Mouse (Mus musculus) heart, embryonic 11.5 days (tissue): ENCODE results near the gene Gm49384. TPM values are rescaled to one million over a fixed set of nuclear protein-coding genes. Genes with fewer than 3 reads are reported as not detected.

Experiments used
- ATAC-seq: fragments of 200-750 bp; cut with Nextera tagmentation; replicated peaks from 2 replicates; pipeline ENCODE4 v1.8.0; 2017; ENCODE audit warnings: moderate library complexity; ENCODE audit not compliant: insufficient number of reproducible peaks, low FRiP score, low TSS enrichment
- H3K27ac ChIP-seq: fragments of 300-500 bp; sonication (generic); 2 replicates; pipeline ENCODE4 v1.5.1; 2014; ENCODE audit warnings: mild to moderate bottlenecking, low read depth, low read length
- H3K27me3 ChIP-seq: fragments of 300-500 bp; sonication (generic); 2 replicates; pipeline ENCODE4 v1.6.1; 2014; ENCODE audit warnings: mild to moderate bottlenecking, low read length, mixed read lengths; ENCODE audit not compliant: control insufficient read depth, insufficient read depth
- H3K36me3 ChIP-seq: fragments of 300-500 bp; sonication (generic); 2 replicates; pipeline ENCODE4 v1.6.1; 2014; ENCODE audit warnings: mild to moderate bottlenecking, low read length, moderate library complexity, mixed read lengths; ENCODE audit not compliant: control insufficient read depth, insufficient read depth
- H3K4me1 ChIP-seq: fragments of 300-500 bp; sonication (generic); 2 replicates; pipeline ENCODE4 v1.6.1; 2014; ENCODE audit warnings: low read length; ENCODE audit not compliant: control insufficient read depth, insufficient read depth
- H3K4me2 ChIP-seq: fragments of 300-500 bp; sonication (generic); 2 replicates; pipeline ENCODE4 v1.6.1; 2014; ENCODE audit warnings: mild to moderate bottlenecking, moderate library complexity
- H3K4me3 ChIP-seq: fragments of 300-500 bp; sonication (generic); 2 replicates; pipeline ENCODE4 v1.5.1; 2014; ENCODE audit warnings: low read depth, low read length
- H3K9ac ChIP-seq: fragments of 300-500 bp; sonication (generic); 2 replicates; pipeline ENCODE4 v1.6.1; 2014; ENCODE audit warnings: mild to moderate bottlenecking, low read depth, low read length, moderate library complexity
- H3K9me3 ChIP-seq: fragments of 300-500 bp; sonication (generic); replicated peaks from 2 replicates; pipeline ENCODE4 v1.6.1; 2016; ENCODE audit warnings: low read length; ENCODE audit not compliant: control insufficient read depth
- WGBS: fragments of 180-500 bp; shearing (Covaris S2); extraction: QIAGEN DNeasy Blood & Tissue Kit; methylation state at CpG from one replicate; pipeline ENCODE4 v1.1.7; 2014; ENCODE audit not compliant: insufficient replicate concordance; 5-methylcytosine and 5-hydroxymethylcytosine counted together
- polyA plus RNA-seq: library from polyadenylated mRNA; unstranded; fragments of >200 nt; fragmentation: Nextera tagmentation; extraction: Ambion mirVana; gene quantifications from 2 replicates; pipeline ENCODE4 v1.2.1, GENCODE M21; 2014

Gm49384 gene
- polyA plus RNA-seq, 1 experiment from 2014 or later = 22.2 TPM

GRCm38 (mm10) chr12:69235782-69236181 lies 31.7 kb upstream of the Gm49384 start:
- no peak overlapping the region for H3K27ac ChIP-seq
- WGBS = 78% methylated on average over 6 of the region's 6 CpGs
- H3K9me3 ChIP-seq = no peaks in the 10 kb centered on the region
- no peak overlapping the region for H3K4me3 ChIP-seq
- ATAC-seq = no peak
- no peaks in the 10 kb centered on the region for H3K27me3 ChIP-seq
- H3K4me2 ChIP-seq = no peak overlapping the region
- H3K36me3 ChIP-seq = no peaks in the 10 kb centered on the region
- no peaks in the 10 kb centered on the region for H3K4me1 ChIP-seq
- no peak overlapping the region for H3K9ac ChIP-seq

- WGBS = 75% methylated on average over 2 of the region's 2 CpGs
- no peak for ATAC-seq
- H3K4me2 ChIP-seq = no peak overlapping the region
- H3K4me1 ChIP-seq = peaks cover 4% of the 10 kb centered on the region; the same call in 1 of the 2 replicates
- H3K4me3 ChIP-seq = no peak overlapping the region
- H3K27ac ChIP-seq = no peak overlapping the region
- H3K9ac ChIP-seq = no peak overlapping the region
- H3K9me3 ChIP-seq = no peaks in the 10 kb centered on the region
- no peaks in the 10 kb centered on the region for H3K27me3 ChIP-seq
- no peaks in the 10 kb centered on the region for H3K36me3 ChIP-seq
These were observed 25.2 kb upstream of the Gm49384 start for GRCm38 (mm10) chr12:69229251-69229650.

- peak within 1 kb of the TSS; percentile 69 for H3K4me3 ChIP-seq
- H3K27me3 ChIP-seq = no peaks in the 10 kb centered on the region
- peak within 1 kb of the TSS; percentile 57 for H3K4me2 ChIP-seq
- H3K27ac ChIP-seq = peak within 1 kb of the TSS; percentile 84
- peaks cover 4% of the 10 kb centered on the region; the same call in 1 of the 2 replicates for H3K4me1 ChIP-seq
- peak; percentile 92 for ATAC-seq
- under 1% methylated on average over 37 of the region's 37 CpGs for WGBS
- H3K9ac ChIP-seq = peak within 1 kb of the TSS; percentile 78
- H3K36me3 ChIP-seq = peaks cover 3% of the 10 kb centered on the region; the same call in 1 of the 2 replicates
- no peaks in the 10 kb centered on the region for H3K9me3 ChIP-seq
These were observed 23.9 kb upstream of the Gm49384 start, which contains the start of gene Pole2 for GRCm38 (mm10) chr12:69227776-69228466. Gene Pole2, minus strand, starts transcription at chr12:69228195.

GRCm38 (mm10) chr12:69220613-69221277 lies 16.7 kb upstream of the Gm49384 start:
- H3K4me3 ChIP-seq = no peak overlapping the region
- no peak for ATAC-seq
- no peak overlapping the region for H3K9ac ChIP-seq
- peaks cover 12% of the 10 kb centered on the region for H3K36me3 ChIP-seq
- no peaks in the 10 kb centered on the region for H3K27me3 ChIP-seq
- no peak overlapping the region for H3K27ac ChIP-seq
- no peaks in the 10 kb centered on the region for H3K9me3 ChIP-seq
- H3K4me2 ChIP-seq = no peak overlapping the region
- H3K4me1 ChIP-seq = no peaks in the 10 kb centered on the region
- WGBS = 91% methylated on average over 19 of the region's 19 CpGs

GRCm38 (mm10) chr12:69216587-69216986 lies 12.5 kb upstream of the Gm49384 start:
- Histone ChIP-seq H3K27ac (no peak overlapping the region), H3K4me2 (no peak overlapping the region), H3K36me3 (peaks cover 12% of the 10 kb centered on the region), H3K4me1 (no peaks in the 10 kb centered on the region), H3K9me3 (no peaks in the 10 kb centered on the region), H3K4me3 (no peak overlapping the region), H3K9ac (no peak overlapping the region), H3K27me3 (no peaks in the 10 kb centered on the region)
- ATAC-seq = no peak
- 93% methylated on average over 7 of the region's 7 CpGs for WGBS

- Histone ChIP-seq H3K27ac (no peak overlapping the region), H3K9ac (no peak overlapping the region), H3K27me3 (no peaks in the 10 kb centered on the region), H3K9me3 (no peaks in the 10 kb centered on the region), H3K4me1 (no peaks in the 10 kb centered on the region), H3K4me3 (no peak overlapping the region), H3K4me2 (no peak overlapping the region), H3K36me3 (peaks cover 12% of the 10 kb centered on the region; the same call in 1 of the 2 replicates)
- 85% methylated on average over 3 of the region's 3 CpGs for WGBS
- ATAC-seq = no peak
These were observed 11.1 kb upstream of the Gm49384 start for GRCm38 (mm10) chr12:69215000-69215785.

- no peak overlapping the region for H3K4me2 ChIP-seq
- ATAC-seq = no peak
- no peak overlapping the region for H3K9ac ChIP-seq
- H3K36me3 ChIP-seq = peaks cover 12% of the 10 kb centered on the region; the same call in 1 of the 2 replicates
- no peaks in the 10 kb centered on the region for H3K9me3 ChIP-seq
- no peaks in the 10 kb centered on the region for H3K4me1 ChIP-seq
- H3K4me3 ChIP-seq = no peak overlapping the region
- H3K27me3 ChIP-seq = no peaks in the 10 kb centered on the region
- H3K27ac ChIP-seq = no peak overlapping the region
- 88% methylated on average over 7 of the region's 7 CpGs for WGBS
These were observed 10.3 kb upstream of the Gm49384 start for GRCm38 (mm10) chr12:69214393-69214792.

- Histone ChIP-seq H3K9me3 (no peaks in the 10 kb centered on the region), H3K27ac (no peak overlapping the region), H3K4me3 (no peak overlapping the region), H3K4me1 (no peaks in the 10 kb centered on the region), H3K36me3 (peaks cover 12% of the 10 kb centered on the region), H3K9ac (no peak overlapping the region), H3K27me3 (no peaks in the 10 kb centered on the region), H3K4me2 (no peak overlapping the region)
- WGBS = 90% methylated on average over 13 of the region's 13 CpGs
- no peak for ATAC-seq
These were observed 9.2 kb upstream of the Gm49384 start for GRCm38 (mm10) chr12:69213186-69213777.
